Mouse (Mus musculus) CH12.LX (cell line): ENCODE results near the gene Slc9a3r1. TPM values are rescaled to one million over a fixed set of nuclear protein-coding genes. Genes with fewer than 3 reads are reported as not detected.
A peak's percentile ranks its signal among the peaks of the same experiment; 100 is the strongest.

Source experiments
- DNase-seq: peaks from one replicate; pipeline ENCODE4 v3.0.0-alpha.2; 2013; ENCODE audit errors: extremely low read depth
- H3K27ac ChIP-seq: 2 replicates; pipeline ENCODE4 v1.5.1; 2012; ENCODE audit warnings: low read depth, mild to moderate bottlenecking, control low read depth, moderate library complexity; ENCODE audit not compliant: insufficient read depth
- H3K27me3 ChIP-seq: replicated peaks from 2 replicates; pipeline ENCODE3; 2012; ENCODE audit warnings: inconsistent platforms
- H3K36me3 ChIP-seq, 2 experiments: replicated peaks in 1 of 2; 2 replicates each; pipeline versions ENCODE3 to v1.6.1; 2012; ENCODE audit warnings: inconsistent platforms in 1 of 2, low read length in 1 of 2, mild to moderate bottlenecking in 1 of 2, mixed read lengths in 1 of 2, moderate library complexity in 1 of 2; ENCODE audit not compliant: control insufficient read depth in 1 of 2, insufficient read depth in 1 of 2
- H3K4me1 ChIP-seq, 2 experiments: 2 replicates each; pipeline ENCODE4 v1.6.1; 2012; ENCODE audit warnings: inconsistent platforms in 1 of 2, moderate library complexity in 1 of 2; ENCODE audit not compliant: insufficient read depth in 2 of 2, control insufficient read depth in 1 of 2
- H3K4me2 ChIP-seq: 2 replicates; pipeline ENCODE4 v1.6.1; 2012; ENCODE audit warnings: low read depth, mild to moderate bottlenecking, control low read depth; ENCODE audit not compliant: poor library complexity, insufficient read depth, severe bottlenecking
- H3K4me3 ChIP-seq, 3 experiments: fragments of 150-350 bp in 1 of 3; sonication (generic) in 1 of 3; replicated peaks in 1 of 3; 2 replicates each; pipeline versions ENCODE3 to v1.5.1; 2011 to 2012; ENCODE audit warnings: low read depth in 2 of 3, low read length in 2 of 3, mild to moderate bottlenecking in 2 of 3, moderate library complexity in 2 of 3, control low read depth in 1 of 3, improper control_type of control experiment in 1 of 3, inconsistent platforms in 1 of 3, mixed read lengths in 1 of 3; ENCODE audit not compliant: poor library complexity in 1 of 3
- H3K79me2 ChIP-seq: replicated peaks from 2 replicates; pipeline ENCODE4 v1.6.1; 2012; ENCODE audit warnings: mild to moderate bottlenecking, moderate library complexity; ENCODE audit not compliant: control insufficient read depth, poor library complexity, insufficient read depth, severe bottlenecking; ENCODE audit errors: extremely low read depth
- H3K9ac ChIP-seq: 2 replicates; pipeline ENCODE4 v1.6.1; 2012; ENCODE audit warnings: low read depth, mild to moderate bottlenecking, control low read depth, moderate library complexity; ENCODE audit not compliant: insufficient read depth
- H3K9me3 ChIP-seq: replicated peaks from 2 replicates; pipeline ENCODE3; 2012; ENCODE audit warnings: low read length, inconsistent platforms, mixed read lengths
- BHLHE40 ChIP-seq: IDR thresholded peaks from 2 replicates; pipeline ENCODE4 v1.6.1; 2011; ENCODE audit warnings: mild to moderate bottlenecking, low read depth, low read length, improper control_type of control experiment
- CHD1 ChIP-seq: IDR thresholded peaks from 2 replicates; pipeline ENCODE4 v1.6.1; 2012; ENCODE audit warnings: low read depth, low read length, improper control_type of control experiment, inconsistent platforms
- CHD2 ChIP-seq: IDR thresholded peaks from 2 replicates; pipeline ENCODE4 v1.6.1; 2011; ENCODE audit warnings: low read length, improper control_type of control experiment
- ELF1 ChIP-seq: IDR thresholded peaks from 2 replicates; pipeline ENCODE4 v1.6.1; 2014; ENCODE audit warnings: low read depth, mild to moderate bottlenecking, inconsistent platforms, low read length, improper control_type of control experiment
- EP300 ChIP-seq: IDR thresholded peaks from 2 replicates; pipeline ENCODE4 v1.6.1; 2011; ENCODE audit warnings: low read length, improper control_type of control experiment
- ETS1 ChIP-seq: conservative IDR thresholded peaks from 2 replicates; pipeline ENCODE4 v1.6.1; 2012; ENCODE audit warnings: low read depth, mild to moderate bottlenecking, inconsistent platforms, low read length, improper control_type of control experiment, moderate library complexity
- GABPA ChIP-seq: IDR thresholded peaks from 2 replicates; pipeline ENCODE4 v1.6.1; 2012; ENCODE audit warnings: low read depth, low read length, improper control_type of control experiment, inconsistent platforms; ENCODE audit not compliant: insufficient replicate concordance
- HCFC1 ChIP-seq: IDR thresholded peaks from 2 replicates; pipeline ENCODE4 v1.6.1; 2012; ENCODE audit warnings: low read depth, mild to moderate bottlenecking, inconsistent platforms, low read length, improper control_type of control experiment
- IRF4 ChIP-seq: IDR thresholded peaks from 2 replicates; pipeline ENCODE4 v1.6.1; 2014; ENCODE audit warnings: low read depth, mild to moderate bottlenecking, inconsistent platforms, low read length, improper control_type of control experiment
- JUN ChIP-seq: IDR thresholded peaks from 2 replicates; pipeline ENCODE4 v1.6.1; 2011; ENCODE audit warnings: low read depth, mild to moderate bottlenecking, low read length, improper control_type of control experiment, moderate library complexity; ENCODE audit not compliant: insufficient read depth
- JUND ChIP-seq: conservative IDR thresholded peaks from 2 replicates; pipeline ENCODE4 v1.6.1; 2011; ENCODE audit warnings: low read depth, low read length, improper control_type of control experiment
- KAT2A ChIP-seq: IDR thresholded peaks from 2 replicates; pipeline ENCODE4 v1.6.1; 2012; ENCODE audit warnings: low read length, improper control_type of control experiment, inconsistent platforms; ENCODE audit not compliant: insufficient replicate concordance
- MAFK ChIP-seq: IDR thresholded peaks from 2 replicates; pipeline ENCODE4 v1.6.1; 2011; ENCODE audit warnings: low read length, improper control_type of control experiment; ENCODE audit not compliant: insufficient replicate concordance
- MAX ChIP-seq: IDR thresholded peaks from 2 replicates; pipeline ENCODE4 v1.6.1; 2011; ENCODE audit warnings: low read length, improper control_type of control experiment
- MAZ ChIP-seq: IDR thresholded peaks from 2 replicates; pipeline ENCODE4 v1.6.1; 2012; ENCODE audit warnings: low read depth, mild to moderate bottlenecking, inconsistent platforms, low read length, improper control_type of control experiment, moderate library complexity
- MEF2A ChIP-seq: IDR thresholded peaks from 2 replicates; pipeline ENCODE4 v1.6.1; 2014; ENCODE audit warnings: low read depth, mild to moderate bottlenecking, inconsistent platforms, low read length, improper control_type of control experiment, borderline replicate concordance
- MXI1 ChIP-seq: IDR thresholded peaks from 2 replicates; pipeline ENCODE4 v1.6.1; 2011; ENCODE audit warnings: mild to moderate bottlenecking, low read depth, low read length, improper control_type of control experiment
- MYC ChIP-seq: IDR thresholded peaks from 2 replicates; pipeline ENCODE4 v1.6.1; 2011; ENCODE audit warnings: low read depth, mild to moderate bottlenecking, improper control_type of control experiment, low read length
- NELFE ChIP-seq: IDR thresholded peaks from 2 replicates; pipeline ENCODE4 v1.6.1; 2011; ENCODE audit warnings: low read depth, low read length, improper control_type of control experiment
- POLR2A ChIP-seq: IDR thresholded peaks from 2 replicates; pipeline ENCODE4 v1.6.1; 2011; ENCODE audit warnings: low read depth, mild to moderate bottlenecking, improper control_type of control experiment, low read length
- POLR2AphosphoS2 ChIP-seq: IDR thresholded peaks from 2 replicates; pipeline ENCODE4 v1.6.1; 2011; ENCODE audit warnings: low read depth, low read length, improper control_type of control experiment
- RAD21 ChIP-seq: IDR thresholded peaks from 2 replicates; pipeline ENCODE4 v1.6.1; 2011; ENCODE audit warnings: low read depth, mild to moderate bottlenecking, low read length, improper control_type of control experiment, moderate library complexity
- RCOR1 ChIP-seq: conservative IDR thresholded peaks from 2 replicates; pipeline ENCODE4 v1.6.1; 2012; ENCODE audit warnings: low read depth, mild to moderate bottlenecking, inconsistent platforms, low read length, improper control_type of control experiment
- SIN3A ChIP-seq: IDR thresholded peaks from 2 replicates; pipeline ENCODE4 v1.6.1; 2012; ENCODE audit warnings: low read length, improper control_type of control experiment, inconsistent platforms
- SMC3 ChIP-seq: IDR thresholded peaks from 2 replicates; pipeline ENCODE4 v1.6.1; 2011; ENCODE audit warnings: low read depth, low read length, improper control_type of control experiment
- TBP ChIP-seq: conservative IDR thresholded peaks from 2 replicates; pipeline ENCODE4 v1.6.1; 2011; ENCODE audit warnings: low read depth, low read length, improper control_type of control experiment
- TCF12 ChIP-seq: IDR thresholded peaks from 2 replicates; pipeline ENCODE4 v1.6.1; 2014; ENCODE audit warnings: low read depth, mild to moderate bottlenecking, inconsistent platforms, low read length, improper control_type of control experiment
- UBTF ChIP-seq: IDR thresholded peaks from 2 replicates; pipeline ENCODE4 v1.6.1; 2012; ENCODE audit warnings: low read depth, mild to moderate bottlenecking, inconsistent platforms, low read length, improper control_type of control experiment, moderate library complexity
- USF1 ChIP-seq: IDR thresholded peaks from 2 replicates; pipeline ENCODE4 v1.6.1; 2014; ENCODE audit warnings: low read depth, mild to moderate bottlenecking, inconsistent platforms, low read length, improper control_type of control experiment
- ZC3H11A ChIP-seq: IDR thresholded peaks from 2 replicates; pipeline ENCODE4 v1.6.1; 2012; ENCODE audit warnings: low read depth, mild to moderate bottlenecking, inconsistent platforms, low read length, improper control_type of control experiment
- ZKSCAN1 ChIP-seq: IDR thresholded peaks from 2 replicates; pipeline ENCODE4 v1.6.1; 2012; ENCODE audit warnings: low read depth, inconsistent platforms, low read length, improper control_type of control experiment, borderline replicate concordance
- ZMIZ1 ChIP-seq: IDR thresholded peaks from 2 replicates; pipeline ENCODE4 v1.6.1; 2012; ENCODE audit warnings: low read depth, mild to moderate bottlenecking, inconsistent platforms, low read length, improper control_type of control experiment
- ZNF384 ChIP-seq: IDR thresholded peaks from 2 replicates; pipeline ENCODE4 v1.6.1; 2012; ENCODE audit warnings: low read depth, low read length, improper control_type of control experiment, inconsistent platforms
- dilution Hi-C: fragments of 300-500 bp; cut with MboI; formaldehyde crosslinking; loops from 2 replicates; pipeline ENCODE4 v1.14.3; 2020; ENCODE audit warnings: low sequenced_read_pairs; ENCODE audit not compliant: extremely low pct_unique_long_range_greater_than_20kb, extremely low pct_ligation_motif_present
- in situ Hi-C: fragments of 300-500 bp; cut with MboI; formaldehyde crosslinking; loops from 3 replicates; pipeline ENCODE4 v1.14.3; 2019; ENCODE audit warnings: low sequenced_read_pairs, low pct_ligation_motif_present, low pct_unique_long_range_greater_than_20kb, mixed read lengths
- polyA plus RNA-seq: library from polyadenylated mRNA; unstranded; fragments of >175 nt; gene quantifications from 2 replicates; pipeline ENCODE4 v1.2.1, GENCODE M21; 2012; ENCODE audit warnings: low read depth; ENCODE audit not compliant: insufficient read length
- total RNA-seq, 2 experiments: library from RNA; depleted of rRNA; stranded (reverse); fragments of 300-350 nt in 1 of 2; fragments of >200 nt in 1 of 2; gene quantifications; 2 replicates each; pipeline ENCODE4 v1.2.3; 2012 to 2014

Slc9a3r1 gene
- total and polyA plus RNA-seq, 3 experiments: 51.9 to 69.0 (median 63.7) TPM

DNA sequence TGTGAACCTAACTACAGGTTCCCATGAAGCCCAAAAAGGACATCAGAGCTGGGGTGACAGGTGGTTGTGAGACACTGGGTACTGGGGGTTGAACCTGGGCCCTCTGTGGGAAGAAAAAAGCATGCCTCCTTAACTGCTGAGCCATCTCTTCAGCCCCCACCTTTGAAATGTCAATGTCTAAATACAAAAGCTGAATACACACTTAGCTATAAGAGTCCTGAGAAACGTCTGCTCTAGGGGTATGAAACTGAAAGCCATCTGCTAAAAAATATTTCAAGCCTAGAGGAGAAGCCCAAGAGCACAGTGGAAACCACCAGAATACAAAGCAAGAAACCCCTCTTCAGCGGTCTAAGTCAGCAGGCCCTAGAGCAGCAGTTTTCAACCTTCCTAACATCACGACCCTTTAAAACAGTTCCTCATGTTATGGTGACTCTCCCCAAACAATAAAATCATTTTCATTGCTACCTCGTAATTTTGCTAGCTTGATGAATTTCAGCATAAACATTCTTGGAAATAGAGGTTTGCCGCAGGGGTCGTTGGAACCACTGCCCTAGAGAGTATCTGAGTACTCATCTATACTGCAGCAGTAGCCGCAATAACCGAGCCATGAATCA lies 31.3 kb upstream of the Slc9a3r1 start (continued):
- TF ChIP-seq EP300 (peak; percentile 90), SIN3A (peak; percentile 90), BHLHE40 (peak; percentile 42; the same call in 1 of the 2 replicates), POLR2AphosphoS2 (no peak), ZC3H11A (no peak), ZKSCAN1 (no peak), ELF1 (no peak), RCOR1 (peak; percentile 37; the same call in 1 of the 2 replicates), SMC3 (no peak), MAX (peak; percentile 41; the same call in 1 of the 2 replicates)

DNA sequence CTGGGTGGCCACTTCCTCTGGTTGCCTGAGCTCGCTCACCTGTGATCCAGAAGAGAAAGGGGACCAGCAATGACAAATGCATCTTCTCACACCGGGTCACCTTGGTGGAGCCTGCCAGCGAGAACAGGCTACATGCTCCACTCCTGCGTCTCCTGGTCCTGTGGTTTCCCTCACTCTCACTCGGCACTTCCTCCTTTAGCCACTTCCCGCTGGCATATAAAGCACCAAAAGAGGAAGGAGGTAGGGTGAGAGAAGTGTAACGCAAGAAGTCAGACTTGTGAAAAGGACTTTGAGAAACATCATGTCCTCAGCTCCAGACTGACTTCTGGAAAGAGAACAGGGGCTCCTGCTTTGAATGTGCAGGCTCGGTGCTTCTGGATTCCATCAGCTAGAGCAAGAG lies 29.3 kb upstream of the Slc9a3r1 start, which contains the start of gene Cd300lf:
Cd300lf (minus strand) TSS at position 193 of the 400 bp plus-strand sequence.
- DNase-seq: peak; percentile 91
- Histone ChIP-seq H3K36me3 (peaks cover 0 to 14% of the 10 kb centered on the region in 2 experiments), H3K4me3 (peak within 1 kb of the TSS; percentile 59 to 80 (median 69)), H3K27me3 (no peaks in the 10 kb centered on the region), H3K9ac (peak within 1 kb of the TSS; percentile 73), H3K9me3 (peaks cover 5% of the 10 kb centered on the region), H3K27ac (peak within 1 kb of the TSS; percentile 76), H3K4me1 (peaks cover 13 to 61% of the 10 kb centered on the region in 2 experiments; a peak in 3 of 4 replicates), H3K79me2 (peaks cover 40% of the 10 kb centered on the region), H3K4me2 (peak within 1 kb of the TSS; percentile 89)
- dilution Hi-C loops: no loop called here
- TF ChIP-seq MAFK: 0 out of 2 replicates have a peak, but pooled peaks have one; percentile 26
- 0 out of 2 replicates have a peak, but pooled peaks have one; percentile 25 for TF ChIP-seq ZNF384
- TF ChIP-seq IRF4: peak; percentile 82
- TF ChIP-seq USF1: no peak
- no peak for TF ChIP-seq JUND
- TF ChIP-seq SMC3: no peak
- TF ChIP-seq JUN: peak; percentile 5; the same call in 1 of the 2 replicates
- peak; percentile 58; the same call in 1 of the 2 replicates for TF ChIP-seq UBTF
- peak; percentile 78 for TF ChIP-seq BHLHE40
- peak; percentile 86 for TF ChIP-seq ZMIZ1
- TF ChIP-seq HCFC1: peak; percentile 59; the same call in 1 of the 2 replicates
- peak; percentile 64 for TF ChIP-seq ETS1
- peak; percentile 87; the same call in 1 of the 2 replicates for TF ChIP-seq SIN3A
- TF ChIP-seq MAZ: no peak; the same call in 1 of the 2 replicates
- peak; percentile 73 for TF ChIP-seq CHD1
- TF ChIP-seq TBP: peak; percentile 91
- no peak for TF ChIP-seq KAT2A
- peak; percentile 84 for TF ChIP-seq TCF12
- TF ChIP-seq RAD21: no peak; the same call in 1 of the 2 replicates
- no peak for TF ChIP-seq GABPA
- no peak; the same call in none of the 2 replicates for TF ChIP-seq RCOR1
- TF ChIP-seq MXI1: peak; percentile 79; the same call in 1 of the 2 replicates
- 0 out of 2 replicates have a peak, but pooled peaks have one; percentile 58 for TF ChIP-seq CHD2
- TF ChIP-seq ELF1: peak; percentile 89
- TF ChIP-seq ZKSCAN1: no peak
- peak; percentile 67; the same call in 1 of the 2 replicates for TF ChIP-seq MYC
- TF ChIP-seq MAX: peak; percentile 81
- TF ChIP-seq MEF2A: peak; percentile 87
- TF ChIP-seq POLR2A: peak; percentile 77
- peak; percentile 78 for TF ChIP-seq NELFE
- peak; percentile 88 for TF ChIP-seq EP300
- in situ Hi-C loops: no loop called here
